Mouse (Mus musculus): ENCODE results near the gene Lmo7.

DNA sequence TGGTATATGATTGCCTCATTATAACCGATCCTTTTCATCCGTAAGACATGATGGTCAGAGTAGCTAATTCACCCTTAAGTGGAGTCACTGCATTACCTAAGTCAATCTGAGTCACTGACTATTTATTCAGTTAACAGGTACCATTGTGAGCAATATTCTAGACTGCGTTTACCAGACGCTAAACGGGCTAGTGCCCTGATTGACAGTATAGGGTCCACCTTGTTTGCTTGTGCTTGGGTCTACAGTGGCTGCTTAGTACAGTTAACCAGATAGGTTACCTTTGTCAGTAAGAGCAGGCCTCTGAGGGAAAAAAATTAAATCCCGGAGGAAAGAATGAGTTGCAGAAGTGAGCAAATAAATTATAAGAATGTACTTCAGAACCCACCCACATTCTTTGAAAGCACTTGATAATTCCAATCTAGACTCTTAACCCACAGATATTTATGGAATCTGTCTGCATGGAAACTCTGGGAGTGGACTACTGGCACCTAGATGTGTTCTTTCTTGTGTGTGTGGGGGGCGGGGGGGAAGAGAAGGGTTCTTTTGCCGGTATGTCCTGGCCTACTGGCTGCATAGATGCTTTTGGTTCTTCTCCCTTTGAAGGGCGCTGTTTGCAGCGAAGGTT is 64.9 kb downstream of the Lmo7 start:
- TF ChIP-seq GATA1 (IDR thresholded peaks at IDR 0.05; ENCODE audit: low read length) (no peak), TAL1 (IDR thresholded peaks at IDR 0.05; ENCODE audit: low read length) (no peak)

All from erythroblast, embryonic 14.5 days (primary cell).